In genomic region chr19:59742946-59743345, GRCm38 (mm10) we compare ENCODE assay signal across 8 mouse cellular contexts.
DNase-seq lines count a peak whose midpoint lies in the region; ATAC-seq lines count a peak whose summit lies in the region.

No protein-coding gene starts in this region.

- no peaks in the 10 kb centered on the region for H3K9me3 ChIP-seq in forebrain, embryonic 10.5 days
- H3K9me3 ChIP-seq in forebrain, embryonic 12.5 days: no peaks in the 10 kb centered on the region
- no peaks in the 10 kb centered on the region for H3K9me3 ChIP-seq in limb, embryonic 11.5 days (ENCODE audit: control insufficient read depth, low read length)
- no peaks in the 10 kb centered on the region for H3K9me3 ChIP-seq in limb, embryonic 10.5 days (replicated peaks)

- no peak for ATAC-seq in forebrain, embryonic 12.5 days (ENCODE audit: low FRiP score)
- no peak for ATAC-seq in limb, embryonic 11.5 days (ENCODE audit: insufficient number of reproducible peaks, low FRiP score, low TSS enrichment, low read depth)

- WGBS in forebrain, embryonic 10.5 days: 34% methylated on average over 3 of the region's 3 CpGs
- 30% methylated on average over 3 of the region's 3 CpGs for WGBS in forebrain, embryonic 12.5 days
- WGBS in limb, embryonic 11.5 days: 36% methylated on average over 3 of the region's 3 CpGs
- WGBS in limb, embryonic 10.5 days: 35% methylated on average over 3 of the region's 3 CpGs

- H3K27me3 ChIP-seq in forebrain, embryonic 10.5 days (ENCODE audit: poor library complexity, severe bottlenecking): peaks cover 21% of the 10 kb centered on the region
- H3K27me3 ChIP-seq in forebrain, embryonic 12.5 days: 0 out of 2 replicates have a peak, but pooled peaks cover 3% of the 10 kb centered on the region
- no peaks in the 10 kb centered on the region for H3K27me3 ChIP-seq in limb, embryonic 11.5 days (ENCODE audit: control insufficient read depth, insufficient read depth, low read length)
- peaks cover 56% of the 10 kb centered on the region for H3K27me3 ChIP-seq in limb, embryonic 10.5 days (ENCODE audit: low read depth, poor library complexity, severe bottlenecking)

- H3K4me2 ChIP-seq in forebrain, embryonic 12.5 days: no peak overlapping the region
- no peak overlapping the region for H3K4me2 ChIP-seq in limb, embryonic 11.5 days (ENCODE audit: low read depth, severe bottlenecking)

- no peak overlapping the region for H3K4me3 ChIP-seq in forebrain, embryonic 10.5 days
- H3K4me3 ChIP-seq in forebrain, embryonic 12.5 days (replicated peaks): no peak overlapping the region
- H3K4me3 ChIP-seq in limb, embryonic 11.5 days (ENCODE audit: low read depth, low read length): no peak overlapping the region
- no peak overlapping the region for H3K4me3 ChIP-seq in limb, embryonic 10.5 days

- H3K4me1 ChIP-seq in forebrain, embryonic 10.5 days: peaks cover 6% of the 10 kb centered on the region
- no peaks in the 10 kb centered on the region for H3K4me1 ChIP-seq in forebrain, embryonic 12.5 days
- no peaks in the 10 kb centered on the region for H3K4me1 ChIP-seq in limb, embryonic 11.5 days (ENCODE audit: control insufficient read depth, insufficient read depth, low read length)
- H3K4me1 ChIP-seq in limb, embryonic 10.5 days: peaks cover 6% of the 10 kb centered on the region

- H3K27ac ChIP-seq in forebrain, embryonic 10.5 days: no peak overlapping the region
- no peak overlapping the region for H3K27ac ChIP-seq in forebrain, embryonic 12.5 days
- H3K27ac ChIP-seq in limb, embryonic 11.5 days (replicated peaks; ENCODE audit: low read depth, low read length): no peak overlapping the region
- H3K27ac ChIP-seq in limb, embryonic 10.5 days: no peak overlapping the region

- no peaks in the 10 kb centered on the region for H3K36me3 ChIP-seq in forebrain, embryonic 10.5 days (replicated peaks)
- H3K36me3 ChIP-seq in forebrain, embryonic 12.5 days (replicated peaks): no peaks in the 10 kb centered on the region
- H3K36me3 ChIP-seq in limb, embryonic 11.5 days (ENCODE audit: control insufficient read depth, insufficient read depth, low read length): no peaks in the 10 kb centered on the region
- H3K36me3 ChIP-seq in limb, embryonic 10.5 days: no peaks in the 10 kb centered on the region

- peak; percentile 27 for DNase-seq in forebrain, embryonic 10.5 days (ENCODE audit: extremely low spot score, low spot score)
- peak; percentile 35 for DNase-seq in limb, embryonic 11.5 days (ENCODE audit: low spot score)
- DNase-seq in limb, embryonic 10.5 days (ENCODE audit: low spot score): no peak
- peak; percentile 28 for DNase-seq in R1 (ENCODE audit: low read depth, low spot score)
- peak; percentile 28 for DNase-seq in kidney, postnatal 14 days
- DNase-seq in skeletal muscle tissue, adult 2 months (ENCODE audit: low read depth, low spot score): peak; percentile 12
- DNase-seq in gastrocnemius, postnatal 4 days (ENCODE audit: low spot score in 2 of 2): no peak

- H3K9ac ChIP-seq in forebrain, embryonic 12.5 days: no peak overlapping the region
- no peak overlapping the region for H3K9ac ChIP-seq in limb, embryonic 11.5 days (ENCODE audit: low read length)

Comparison
In these comparisons a context has a peak if more than half of its experiments do, and no peak if none do; other contexts are left out.
1. DNase-seq: peak in forebrain, embryonic 10.5 days (single experiment), limb, embryonic 11.5 days (single experiment), R1 (single experiment), kidney, postnatal 14 days (single experiment) and skeletal muscle tissue, adult 2 months (single experiment); none in limb, embryonic 10.5 days (single experiment) and gastrocnemius, postnatal 4 days (0 of 2).